Mouse (Mus musculus): ENCODE results near the gene Nars2.

The Nars2 gene

GRCm38 (mm10) chr7:96971027-96971996 is 20.0 kb downstream of the Nars2 start:
- DNase-seq = no peak

GRCm38 (mm10) chr7:96972138-96972904 is 21.0 kb downstream of the Nars2 start:
- no peak for DNase-seq

GRCm38 (mm10) chr7:96975914-96976313 is 24.6 kb downstream of the Nars2 start:
- no peak for DNase-seq

- DNase-seq = no peak
Measured at GRCm38 (mm10) chr7:96977209-96977608, 25.9 kb downstream of the Nars2 start.

GRCm38 (mm10) chr7:96981366-96981765 is 30.1 kb downstream of the Nars2 start:
- DNase-seq = no peak

GRCm38 (mm10) chr7:96983660-96984347 is 32.5 kb downstream of the Nars2 start:
- peak; percentile 10 for DNase-seq

GRCm38 (mm10) chr7:96985798-96986197 is 34.5 kb downstream of the Nars2 start:
- DNase-seq = no peak

GRCm38 (mm10) chr7:96986795-96987445 is 35.6 kb downstream of the Nars2 start:
- no peak for DNase-seq

- no peak for DNase-seq
Measured at GRCm38 (mm10) chr7:96987676-96988075, 36.4 kb downstream of the Nars2 start.

GRCm38 (mm10) chr7:97012956-97013355 is 61.7 kb downstream of the Nars2 start:
- no peak for DNase-seq

GRCm38 (mm10) chr7:97018005-97018404 is 66.7 kb downstream of the Nars2 start:
- DNase-seq = no peak

GRCm38 (mm10) chr7:97018418-97018817 is 67.1 kb downstream of the Nars2 start:
- DNase-seq = no peak

GRCm38 (mm10) chr7:97019303-97019702 is 68.0 kb downstream of the Nars2 start:
- DNase-seq = no peak

GRCm38 (mm10) chr7:97026772-97027358 is 75.6 kb downstream of the Nars2 start:
- DNase-seq = no peak

GRCm38 (mm10) chr7:97029151-97029550 is 77.8 kb downstream of the Nars2 start:
- DNase-seq = no peak

GRCm38 (mm10) chr7:97032412-97032811 is 81.1 kb downstream of the Nars2 start:
- DNase-seq = no peak

- no peak for DNase-seq
Measured at GRCm38 (mm10) chr7:97039641-97040040, 88.3 kb downstream of the Nars2 start.

- DNase-seq = no peak
Measured at GRCm38 (mm10) chr7:97041868-97042449, 90.7 kb downstream of the Nars2 start.

- no peak for DNase-seq
Measured at GRCm38 (mm10) chr7:97042981-97043380, 91.7 kb downstream of the Nars2 start.

- DNase-seq = no peak
Measured at GRCm38 (mm10) chr7:97060966-97061365, 109.7 kb downstream of the Nars2 start.

- no peak for DNase-seq
Measured at GRCm38 (mm10) chr7:97071512-97071911, 120.2 kb downstream of the Nars2 start.

GRCm38 (mm10) chr7:97072061-97072460 is 120.8 kb downstream of the Nars2 start:
- no peak for DNase-seq

Data from cerebellum, adult 9-11 months (tissue).